Mouse (Mus musculus) hindbrain, embryonic 16.5 days (tissue): ENCODE data around the gene Heca. TPM values are rescaled to one million over a fixed set of nuclear protein-coding genes. Genes with fewer than 3 reads are reported as not detected.

Experiments used
- ATAC-seq: fragments of 200-750 bp; cut with Nextera tagmentation; 2 replicates; pipeline ENCODE4 v1.8.0; 2017; ENCODE audit warnings: moderate TSS enrichment, moderate library complexity
- H3K27ac ChIP-seq: fragments of 300-500 bp; sonication (generic); 2 replicates; pipeline ENCODE4 v1.5.1; 2014; ENCODE audit warnings: low read depth, mild to moderate bottlenecking, control low read depth, low read length, moderate library complexity
- H3K27me3 ChIP-seq: fragments of 300-500 bp; sonication (generic); replicated peaks from 2 replicates; pipeline ENCODE4 v1.6.1; 2014; ENCODE audit warnings: low read length; ENCODE audit not compliant: control insufficient read depth, insufficient read depth
- H3K36me3 ChIP-seq: fragments of 300-500 bp; sonication (generic); 2 replicates; pipeline ENCODE4 v1.6.1; 2014; ENCODE audit warnings: mild to moderate bottlenecking, low read length, moderate library complexity, mixed read lengths; ENCODE audit not compliant: control insufficient read depth, insufficient read depth
- H3K4me1 ChIP-seq: fragments of 300-500 bp; sonication (generic); 2 replicates; pipeline ENCODE4 v1.6.1; 2014; ENCODE audit warnings: low read depth, low read length; ENCODE audit not compliant: control insufficient read depth, insufficient read depth
- H3K4me2 ChIP-seq: fragments of 300-500 bp; sonication (generic); 2 replicates; pipeline ENCODE4 v1.6.1; 2014; ENCODE audit warnings: mild to moderate bottlenecking, low read length, control low read depth, moderate library complexity
- H3K4me3 ChIP-seq: fragments of 300-500 bp; sonication (generic); 2 replicates; pipeline ENCODE4 v1.5.1; 2014; ENCODE audit warnings: mild to moderate bottlenecking, low read length, control low read depth, moderate library complexity
- H3K9ac ChIP-seq: fragments of 300-500 bp; sonication (generic); 2 replicates; pipeline ENCODE4 v1.6.1; 2014; ENCODE audit warnings: low read depth, mild to moderate bottlenecking, control low read depth, low read length, moderate library complexity
- H3K9me3 ChIP-seq: fragments of 300-500 bp; sonication (generic); 2 replicates; pipeline ENCODE4 v1.6.1; 2014; ENCODE audit warnings: mild to moderate bottlenecking, low read length, moderate library complexity; ENCODE audit not compliant: control insufficient read depth
- WGBS: fragments of 180-500 bp; shearing (Covaris S2); extraction: QIAGEN DNeasy Blood & Tissue Kit; methylation state at CpG from one replicate; pipeline ENCODE4 v1.1.7; 2014; 5-methylcytosine and 5-hydroxymethylcytosine counted together
- polyA plus RNA-seq: library from polyadenylated mRNA; unstranded; fragments of >200 nt; fragmentation: Nextera tagmentation; extraction: Ambion mirVana; gene quantifications from 2 replicates; pipeline ENCODE4 v1.2.1, GENCODE M21; 2015

Heca gene
- polyA plus RNA-seq, 1 experiment from 2014 or later, result 4.4 TPM

DNA sequence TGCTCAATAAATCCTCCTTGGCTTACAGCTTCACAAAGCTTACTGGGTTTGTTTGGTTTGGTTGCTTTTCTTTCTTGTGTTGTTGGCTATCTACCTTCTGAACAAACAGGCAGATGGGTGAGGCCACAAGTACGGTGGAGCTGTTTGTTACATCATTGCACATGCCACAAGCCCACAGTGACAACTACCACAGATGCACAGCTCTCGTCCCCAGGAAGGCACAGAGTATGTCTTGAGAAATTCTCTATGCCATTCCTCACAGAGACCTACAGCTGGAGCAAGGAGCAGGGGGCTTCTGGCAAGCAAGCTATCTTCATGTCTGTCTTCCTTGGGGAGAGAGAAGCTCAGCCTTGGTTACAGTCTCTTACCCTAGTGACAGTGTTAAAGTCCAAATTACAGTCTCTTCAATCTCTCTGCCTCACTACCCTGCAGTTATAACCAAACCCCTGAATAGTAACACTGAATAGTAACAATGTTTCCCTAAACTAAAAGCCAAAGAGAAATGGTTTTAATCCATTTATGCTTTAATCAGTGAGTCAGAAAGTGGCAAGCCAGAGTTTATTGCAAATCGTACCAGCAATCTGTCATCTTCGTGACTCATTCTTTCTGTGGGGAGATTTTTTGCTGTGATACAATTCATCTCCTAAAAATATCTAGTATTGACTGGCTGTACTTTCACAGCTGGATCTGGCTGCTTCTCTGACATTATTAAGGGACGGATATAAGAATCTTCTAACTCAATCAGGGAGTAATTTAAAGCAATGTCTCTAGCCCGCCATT lies 87.0 kb downstream of the Heca start:
- no peak overlapping the region for H3K4me2 ChIP-seq
- 72% methylated on average over 6 of the region's 6 CpGs for WGBS
- H3K4me1 ChIP-seq, result no peaks in the 10 kb centered on the region
- no peaks in the 10 kb centered on the region for H3K27me3 ChIP-seq
- H3K27ac ChIP-seq, result no peak overlapping the region
- H3K36me3 ChIP-seq, result no peaks in the 10 kb centered on the region
- 0 out of 2 replicates have a peak, but pooled peaks cover 4% of the 10 kb centered on the region for H3K9me3 ChIP-seq
- no peak overlapping the region for H3K4me3 ChIP-seq
- H3K9ac ChIP-seq, result no peak overlapping the region
- no peak for ATAC-seq

DNA sequence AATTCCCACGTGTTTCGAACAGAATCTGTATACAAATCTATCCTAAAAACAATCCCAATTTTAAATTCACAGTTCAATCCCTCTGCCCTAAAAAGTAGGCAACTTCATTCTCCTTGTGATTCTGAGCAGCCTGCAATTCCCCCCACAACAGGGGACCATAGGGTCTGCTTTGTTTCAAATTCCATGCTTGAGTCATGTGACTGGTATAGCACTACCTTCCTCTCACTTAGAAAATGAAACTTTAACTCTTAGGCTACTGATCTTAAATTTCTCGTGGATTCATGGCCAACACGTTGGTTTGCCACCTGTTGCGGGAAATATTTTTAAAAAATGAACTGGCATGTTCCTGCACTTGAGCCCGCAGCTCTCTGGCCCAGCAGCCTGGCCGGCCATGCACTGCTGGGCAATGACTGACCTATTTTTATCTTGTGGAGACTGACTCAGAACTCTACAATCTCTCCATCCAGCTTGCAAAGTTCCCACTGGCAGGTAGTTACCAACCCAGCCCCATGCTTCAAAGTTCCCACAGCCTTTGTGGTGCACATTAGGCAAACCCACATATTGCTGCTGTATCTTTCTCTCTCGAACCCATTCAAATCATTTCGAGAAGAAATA lies 90.1 kb downstream of the Heca start:
- no peak for ATAC-seq
- Histone ChIP-seq H3K9me3 (no peaks in the 10 kb centered on the region), H3K27ac (no peak overlapping the region), H3K9ac (no peak overlapping the region), H3K4me3 (no peak overlapping the region), H3K36me3 (no peaks in the 10 kb centered on the region), H3K4me2 (no peak overlapping the region), H3K4me1 (no peaks in the 10 kb centered on the region), H3K27me3 (no peaks in the 10 kb centered on the region)
- WGBS, result 92% methylated on average over 9 of the region's 9 CpGs

DNA sequence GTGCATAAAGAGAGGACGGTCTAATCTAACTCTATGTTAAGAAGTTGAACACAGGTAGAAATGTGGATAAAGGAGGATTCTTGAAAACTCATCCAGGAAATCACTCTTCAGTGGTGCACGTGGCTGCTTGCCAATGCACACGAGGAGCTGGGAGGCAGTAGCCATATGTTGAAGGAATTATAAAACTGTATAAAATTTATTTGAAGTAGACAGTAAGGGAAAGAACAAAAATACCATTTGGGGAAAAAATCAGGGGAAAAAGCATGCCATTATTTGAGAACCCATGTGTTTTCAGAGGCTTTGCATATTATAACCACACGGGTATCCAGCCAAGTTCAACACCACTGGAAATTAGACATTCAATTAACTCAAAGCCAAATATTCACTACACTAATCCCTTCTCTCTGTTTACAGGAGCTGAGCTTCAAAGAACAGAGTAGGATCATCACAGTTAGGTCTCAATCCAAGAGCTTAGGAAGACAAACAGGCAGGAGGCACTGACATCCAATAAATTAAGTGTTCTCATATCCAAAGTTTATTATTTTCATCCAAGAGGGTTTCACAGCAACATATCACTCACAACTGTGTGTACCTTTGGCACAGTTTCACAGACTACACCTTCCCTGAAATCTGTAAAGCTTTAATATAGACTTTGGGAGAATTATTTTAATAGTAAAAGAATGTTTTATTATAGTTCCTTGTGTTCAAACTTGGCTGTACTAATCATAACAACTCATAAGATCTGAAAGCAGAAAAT lies 102.9 kb downstream of the Heca start:
- H3K4me2 ChIP-seq, result no peak overlapping the region
- H3K27ac ChIP-seq, result no peak overlapping the region
- H3K36me3 ChIP-seq, result no peaks in the 10 kb centered on the region
- peaks cover 5% of the 10 kb centered on the region; the same call in 1 of the 2 replicates for H3K9me3 ChIP-seq
- H3K4me1 ChIP-seq, result no peaks in the 10 kb centered on the region
- H3K9ac ChIP-seq, result no peak overlapping the region
- H3K4me3 ChIP-seq, result no peak overlapping the region
- 60% methylated on average over 4 of the region's 4 CpGs for WGBS
- no peaks in the 10 kb centered on the region for H3K27me3 ChIP-seq
- ATAC-seq, result no peak

DNA sequence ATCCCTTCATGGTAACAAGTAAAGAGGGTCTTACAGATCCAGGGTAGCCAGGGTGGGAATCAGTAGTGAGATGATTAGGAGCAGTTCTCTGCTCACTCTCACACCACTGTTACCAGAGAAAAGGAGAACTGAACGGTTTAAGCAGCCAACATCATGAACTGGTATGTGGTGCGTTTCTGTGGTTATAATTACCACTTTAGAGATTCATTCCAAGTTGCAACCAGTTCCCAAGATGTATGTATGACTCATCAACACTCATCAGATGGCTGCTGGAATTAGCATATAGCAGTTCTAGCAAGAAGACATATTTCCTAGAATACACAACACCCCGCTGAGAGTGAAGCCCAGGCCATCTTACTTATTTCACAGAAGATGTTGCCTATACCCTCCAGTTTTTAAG lies 105.8 kb downstream of the Heca start:
- no peaks in the 10 kb centered on the region for H3K4me1 ChIP-seq
- peaks cover under 1% of the 10 kb centered on the region; the same call in 1 of the 2 replicates for H3K9me3 ChIP-seq
- no peak overlapping the region for H3K4me3 ChIP-seq
- no peak overlapping the region for H3K4me2 ChIP-seq
- no peak overlapping the region for H3K9ac ChIP-seq
- H3K27me3 ChIP-seq, result no peaks in the 10 kb centered on the region
- no peak overlapping the region for H3K27ac ChIP-seq
- ATAC-seq, result no peak
- H3K36me3 ChIP-seq, result no peaks in the 10 kb centered on the region
- WGBS, result 88% methylated on average over 3 of the region's 3 CpGs

DNA sequence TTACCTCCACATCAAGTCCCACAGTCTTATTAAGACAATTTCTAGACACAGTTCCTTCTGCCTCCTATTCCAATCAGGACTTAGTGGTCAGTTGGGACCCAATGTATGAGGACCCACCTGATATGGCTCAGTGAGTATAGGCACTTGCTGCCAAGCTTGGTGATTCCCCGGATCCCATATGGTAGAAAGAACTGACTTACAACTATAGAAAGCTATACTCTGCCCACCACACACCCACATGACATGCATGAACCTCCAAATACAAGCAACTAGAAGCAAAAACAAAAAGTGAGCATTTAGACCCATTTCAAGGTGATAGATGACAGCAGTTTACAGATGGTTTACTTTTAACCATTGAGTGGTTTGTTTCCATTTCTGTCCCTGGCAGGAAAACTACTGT lies 111.6 kb downstream of the Heca start:
- no peak for ATAC-seq
- Histone ChIP-seq H3K4me1 (no peaks in the 10 kb centered on the region), H3K9me3 (no peaks in the 10 kb centered on the region), H3K4me3 (no peak overlapping the region), H3K27ac (no peak overlapping the region), H3K4me2 (no peak overlapping the region), H3K36me3 (no peaks in the 10 kb centered on the region), H3K27me3 (no peaks in the 10 kb centered on the region), H3K9ac (no peak overlapping the region)
- 91% methylated on average over 1 of the region's 1 CpGs for WGBS

DNA sequence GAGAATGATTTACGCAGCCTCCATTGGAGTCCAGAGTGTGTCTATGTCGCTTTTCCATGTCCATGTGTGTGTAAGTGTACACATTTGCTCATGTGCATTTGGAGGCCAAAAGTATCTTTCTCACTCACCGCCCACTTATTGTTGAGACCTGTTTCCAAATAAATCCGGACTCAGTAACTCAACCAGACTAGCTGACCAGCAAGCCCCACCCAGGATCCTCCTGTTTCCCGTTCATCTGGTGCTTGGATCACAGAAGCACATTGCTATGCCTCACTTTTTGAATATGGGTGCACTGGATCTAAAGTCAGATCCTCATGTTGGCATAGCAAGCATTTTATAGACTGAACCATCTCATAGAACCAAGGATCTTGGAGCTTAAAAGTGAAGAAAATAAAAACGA lies 112.8 kb downstream of the Heca start:
- Histone ChIP-seq H3K4me2 (no peak overlapping the region), H3K36me3 (no peaks in the 10 kb centered on the region), H3K4me3 (no peak overlapping the region), H3K9ac (no peak overlapping the region), H3K9me3 (no peaks in the 10 kb centered on the region), H3K27ac (no peak overlapping the region), H3K4me1 (no peaks in the 10 kb centered on the region), H3K27me3 (no peaks in the 10 kb centered on the region)
- no peak for ATAC-seq
- 90% methylated on average over 6 of the region's 6 CpGs for WGBS

DNA sequence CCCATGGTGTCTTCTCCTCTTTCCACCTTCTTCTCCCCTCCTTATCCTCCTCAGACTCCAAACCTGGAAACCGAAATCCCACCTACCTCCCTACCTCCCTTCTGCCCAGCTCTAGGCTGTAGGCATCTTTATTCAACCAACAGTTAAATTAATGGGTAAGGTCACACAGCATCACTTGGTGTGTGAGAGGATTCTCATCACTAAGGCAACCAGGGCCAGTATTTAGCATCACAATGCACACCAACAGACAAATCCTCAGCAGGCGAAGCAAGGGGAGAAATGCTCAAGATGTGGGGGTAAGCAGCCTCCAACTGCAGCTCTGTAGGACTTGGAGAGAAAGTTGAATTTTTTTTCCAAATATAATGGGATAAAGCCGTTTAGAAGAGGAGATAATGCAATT lies 116.8 kb downstream of the Heca start:
- H3K9me3 ChIP-seq, result no peaks in the 10 kb centered on the region
- H3K4me2 ChIP-seq, result no peak overlapping the region
- no peak overlapping the region for H3K9ac ChIP-seq
- H3K27me3 ChIP-seq, result no peaks in the 10 kb centered on the region
- no peak overlapping the region for H3K4me3 ChIP-seq
- 22% methylated on average over 3 of the region's 3 CpGs for WGBS
- no peaks in the 10 kb centered on the region for H3K36me3 ChIP-seq
- no peak overlapping the region for H3K27ac ChIP-seq
- peaks cover 4% of the 10 kb centered on the region for H3K4me1 ChIP-seq
- no peak for ATAC-seq

DNA sequence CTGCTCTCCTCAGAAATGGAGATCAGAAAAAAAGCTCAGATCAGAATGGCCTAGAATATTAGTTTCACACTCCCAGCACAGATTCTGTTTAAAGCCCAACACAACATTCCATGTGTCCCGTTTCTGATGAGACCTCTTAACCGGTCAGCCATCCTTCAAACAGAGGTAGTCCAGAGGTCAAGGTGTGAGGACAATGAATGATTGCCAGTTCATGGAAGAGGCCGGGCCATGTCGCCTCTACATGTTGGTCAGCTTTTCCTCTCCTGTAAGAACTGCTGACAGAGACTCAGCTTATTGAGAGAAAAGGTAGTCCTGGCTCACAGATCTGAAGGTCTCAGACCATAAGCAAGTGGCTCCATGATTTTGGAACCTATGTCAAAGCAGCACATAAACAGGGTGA lies 118.7 kb downstream of the Heca start:
- Histone ChIP-seq H3K9me3 (no peaks in the 10 kb centered on the region), H3K36me3 (no peaks in the 10 kb centered on the region), H3K4me1 (peaks cover 4% of the 10 kb centered on the region), H3K9ac (no peak overlapping the region), H3K4me3 (no peak overlapping the region), H3K4me2 (no peak overlapping the region), H3K27ac (no peak overlapping the region), H3K27me3 (no peaks in the 10 kb centered on the region)
- WGBS, result 86% methylated on average over 4 of the region's 4 CpGs
- no peak for ATAC-seq

DNA sequence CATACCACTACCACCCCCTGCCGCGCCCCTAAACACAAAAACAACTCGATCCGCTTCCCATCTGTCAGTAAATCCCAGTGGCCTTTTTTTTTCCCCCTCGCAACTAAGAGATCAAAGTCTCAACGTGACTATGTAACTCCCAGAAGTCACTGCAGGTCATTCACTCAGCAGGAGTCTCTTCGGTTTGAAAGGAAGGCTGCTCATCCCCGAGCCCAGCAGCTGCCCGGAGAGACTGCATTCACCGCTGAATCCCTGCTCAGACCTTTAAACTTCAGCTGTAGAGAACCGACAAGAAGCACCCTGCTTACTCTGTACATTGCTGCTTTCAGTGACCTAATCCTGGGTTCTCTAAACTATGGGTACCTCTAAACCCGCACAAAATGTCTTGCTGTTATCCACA lies 120.5 kb downstream of the Heca start:
- H3K4me2 ChIP-seq, result peak overlapping the region; percentile 58
- no peaks in the 10 kb centered on the region for H3K36me3 ChIP-seq
- no peak overlapping the region for H3K27ac ChIP-seq
- H3K9me3 ChIP-seq, result no peaks in the 10 kb centered on the region
- H3K4me3 ChIP-seq, result peak overlapping the region; percentile 32
- ATAC-seq, result peak; percentile 60; the same call in 1 of the 2 replicates
- no peaks in the 10 kb centered on the region for H3K27me3 ChIP-seq
- WGBS, result 2% methylated on average over 12 of the region's 12 CpGs
- peaks cover 4% of the 10 kb centered on the region for H3K4me1 ChIP-seq
- peak overlapping the region; percentile 45; the same call in 1 of the 2 replicates for H3K9ac ChIP-seq
